Mouse (Mus musculus): Measurements from ENCODE around the gene Pard3b. TPM values are rescaled to one million over a fixed set of nuclear protein-coding genes. Genes with fewer than 3 reads are reported as not detected.

Pard3b gene
- 1 to 10 TPM in 1 of 2 experiments, under 1 TPM in 1; 0.30 to 2.5 TPM for polyA plus RNA-seq (2012; fragmentation: generic; extraction: Trizol)

GRCm38 (mm10) chr1:61638347-61639111, at the start of gene Pard3b:
Gene Pard3b (plus strand): TSS chr1:61638824.

